Mouse (Mus musculus) hindbrain, embryonic 11.5 days (tissue): ENCODE data around the gene St8sia1. TPM values are rescaled to one million over a fixed set of nuclear protein-coding genes. Genes with fewer than 3 reads are reported as not detected.

Experiments
- ATAC-seq: fragments of 200-750 bp; cut with Nextera tagmentation; 2 replicates; pipeline ENCODE4 v1.8.0; 2017; ENCODE audit warnings: mild to moderate bottlenecking, moderate TSS enrichment, moderate library complexity; ENCODE audit not compliant: low FRiP score
- DNase-seq: peaks from one replicate; pipeline ENCODE4 v3.0.0-alpha.2; 2015; ENCODE audit warnings: low spot score
- H3K27ac ChIP-seq: fragments of 300-500 bp; sonication (generic); 2 replicates; pipeline ENCODE4 v1.5.1; 2014; ENCODE audit warnings: mild to moderate bottlenecking, low read depth, low read length
- H3K27me3 ChIP-seq: fragments of 300-500 bp; sonication (generic); 2 replicates; pipeline ENCODE4 v1.6.1; 2014; ENCODE audit warnings: mild to moderate bottlenecking, low read length, moderate library complexity, mixed read lengths; ENCODE audit not compliant: control insufficient read depth, insufficient read depth
- H3K36me3 ChIP-seq: fragments of 300-500 bp; sonication (generic); 2 replicates; pipeline ENCODE4 v1.6.1; 2014; ENCODE audit warnings: mild to moderate bottlenecking, low read length, moderate library complexity, mixed read lengths; ENCODE audit not compliant: control insufficient read depth, insufficient read depth
- H3K4me1 ChIP-seq: fragments of 300-500 bp; sonication (generic); replicated peaks from 2 replicates; pipeline ENCODE4 v1.6.1; 2014; ENCODE audit warnings: low read length, mixed read lengths; ENCODE audit not compliant: control insufficient read depth, insufficient read depth
- H3K4me2 ChIP-seq: fragments of 300-500 bp; sonication (generic); replicated peaks from 2 replicates; pipeline ENCODE4 v1.6.1; 2014; ENCODE audit warnings: mild to moderate bottlenecking, low read depth, low read length
- H3K4me3 ChIP-seq: fragments of 300-500 bp; sonication (generic); 2 replicates; pipeline ENCODE4 v1.5.1; 2014; ENCODE audit warnings: low read depth, low read length
- H3K9ac ChIP-seq: fragments of 300-500 bp; sonication (generic); 2 replicates; pipeline ENCODE4 v1.6.1; 2014; ENCODE audit warnings: low read depth, low read length
- H3K9me3 ChIP-seq: fragments of 300-500 bp; sonication (generic); 2 replicates; pipeline ENCODE4 v1.6.1; 2016; ENCODE audit warnings: low read length; ENCODE audit not compliant: control insufficient read depth
- WGBS: fragments of 180-500 bp; shearing (Covaris S2); extraction: QIAGEN DNeasy Blood & Tissue Kit; methylation state at CpG from one replicate; pipeline ENCODE4 v1.1.7; 2014; 5-methylcytosine and 5-hydroxymethylcytosine counted together
- polyA plus RNA-seq: library from polyadenylated mRNA; unstranded; fragments of >200 nt; fragmentation: Nextera tagmentation; extraction: Ambion mirVana; gene quantifications from 2 replicates; pipeline ENCODE4 v1.2.1, GENCODE M21; 2014

St8sia1 gene
- polyA plus RNA-seq, 1 experiment from 2014 or later = 5.1 TPM

DNA sequence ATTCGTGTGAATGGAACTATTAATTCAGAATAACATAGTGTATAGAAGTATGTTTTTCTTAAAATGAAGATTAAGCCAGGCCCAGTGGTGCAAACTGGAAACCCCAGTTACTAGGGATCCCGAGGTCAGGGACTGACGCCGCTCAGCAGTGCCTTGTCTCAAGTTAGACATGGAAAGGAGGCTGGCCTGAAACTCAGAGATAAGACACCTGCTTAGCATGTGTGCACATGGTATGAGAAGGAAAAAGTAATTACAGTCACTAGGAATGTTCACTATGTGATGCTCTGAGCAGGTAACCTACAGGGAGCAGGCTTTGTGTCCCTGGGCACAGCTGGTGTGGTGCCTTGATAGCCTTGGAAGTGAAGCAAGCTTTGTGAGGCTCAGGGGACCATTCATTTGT lies 192.6 kb downstream of the St8sia1 start:
- Histone ChIP-seq H3K27ac (no peak overlapping the region), H3K9ac (no peak overlapping the region), H3K9me3 (no peaks in the 10 kb centered on the region), H3K4me3 (no peak overlapping the region), H3K27me3 (no peaks in the 10 kb centered on the region), H3K4me1 (no peaks in the 10 kb centered on the region), H3K4me2 (no peak overlapping the region), H3K36me3 (peaks cover 14% of the 10 kb centered on the region; the same call in 1 of the 2 replicates)
- WGBS = 94% methylated on average over 4 of the region's 4 CpGs
- ATAC-seq (no peak), DNase-seq (no peak)

Other genes with a start within 250 kb of the St8sia1 start
- 137 and 139 TPM in 2 replicates for gene Cmas, start 207.8 kb downstream of the St8sia1 start, polyA plus RNA-seq
- 0.08 TPM in 1 of 2 replicates, not detected in the other for gene Sult6b2, start 159.9 kb downstream of the St8sia1 start, polyA plus RNA-seq
- gene C2cd5, start 135.7 kb upstream of the St8sia1 start, polyA plus RNA-seq = 33.1 and 35.5 TPM in 2 replicates
- 35.5 and 35.9 TPM in 2 replicates for gene Etnk1, start 202.8 kb upstream of the St8sia1 start, polyA plus RNA-seq